ENCODE assay signal across 1 mouse cellular context in the genomic region with DNA sequence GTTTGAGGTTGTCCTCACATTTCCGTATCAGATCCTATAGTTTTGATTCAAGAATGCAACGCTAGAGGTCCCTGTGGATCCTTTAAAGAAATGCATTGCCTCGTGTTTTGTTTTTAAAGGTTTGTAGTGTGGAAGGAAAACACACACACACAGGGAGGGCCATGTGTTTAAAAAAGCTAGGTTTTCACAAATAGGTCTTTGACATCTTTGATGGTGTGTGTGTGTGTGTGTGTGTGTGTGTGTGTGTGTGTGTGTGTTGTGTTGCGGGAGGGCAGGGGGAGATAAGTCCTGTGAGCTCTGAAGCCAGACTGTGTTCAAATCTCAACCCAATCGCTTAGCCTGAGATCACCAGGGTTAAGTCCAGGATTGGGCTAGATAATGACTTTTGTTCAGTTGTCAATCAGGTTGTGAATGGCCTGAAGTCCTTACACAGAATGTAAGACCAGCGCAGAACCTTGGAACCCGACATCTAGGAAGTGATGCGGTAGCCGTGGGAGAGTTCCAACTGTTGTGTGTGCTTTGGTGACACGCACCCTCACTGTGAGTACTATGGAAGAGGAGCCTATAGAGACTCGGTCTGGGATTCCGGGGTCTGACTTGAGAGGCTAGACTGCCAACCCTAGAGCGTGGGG.
TF ChIP-seq lines count a peak whose summit lies in the region.

No protein-coding gene starts in this region.

TF ChIP-seq in CH12.LX, 34 proteins besides CTCF, POLR2A, EP300 and RAD21 (continued from another document):
- TF ChIP-seq MYC (IDR thresholded peaks at IDR 0.05; ENCODE audit: low read depth, low read length) (peak; percentile 94), IRF4 (IDR thresholded peaks at IDR 0.05; ENCODE audit: low read depth, low read length) (no peak), ZMIZ1 (IDR thresholded peaks at IDR 0.05; ENCODE audit: low read depth, low read length) (no peak), GABPA (IDR thresholded peaks at IDR 0.05; ENCODE audit: insufficient replicate concordance, low read depth, low read length) (no peak), MEF2A (IDR thresholded peaks at IDR 0.05; ENCODE audit: borderline replicate concordance, low read depth, low read length) (0 out of 2 replicates have a peak, but pooled peaks have one; percentile 6), HCFC1 (IDR thresholded peaks at IDR 0.05; ENCODE audit: low read depth, low read length) (no peak), MXI1 (IDR thresholded peaks at IDR 0.05; ENCODE audit: low read depth, low read length) (peak; percentile 86)
